Mouse (Mus musculus) embryonic facial prominence, embryonic 12.5 days (tissue): ENCODE results near the gene Sorcs3. TPM values are rescaled to one million over a fixed set of nuclear protein-coding genes. Genes with fewer than 3 reads are reported as not detected.

Experiments
- ATAC-seq: fragments of 200-750 bp; cut with Nextera tagmentation; 2 replicates; pipeline ENCODE4 v1.8.0; 2017; ENCODE audit not compliant: insufficient number of reproducible peaks, insufficient read depth, low FRiP score, low TSS enrichment
- H3K27ac ChIP-seq: fragments of 300-500 bp; sonication (generic); 2 replicates; pipeline ENCODE4 v1.5.1; 2016; ENCODE audit warnings: mild to moderate bottlenecking
- H3K27me3 ChIP-seq: fragments of 300-500 bp; sonication (generic); 2 replicates; pipeline ENCODE4 v1.6.1; 2016; ENCODE audit warnings: mild to moderate bottlenecking, moderate library complexity
- H3K36me3 ChIP-seq: fragments of 300-500 bp; sonication (generic); 2 replicates; pipeline ENCODE4 v1.6.1; 2016; ENCODE audit warnings: mild to moderate bottlenecking
- H3K4me1 ChIP-seq: fragments of 300-500 bp; sonication (generic); 2 replicates; pipeline ENCODE4 v1.6.1; 2016
- H3K4me2 ChIP-seq: fragments of 300-500 bp; sonication (generic); replicated peaks from 2 replicates; pipeline ENCODE4 v1.6.1; 2016; ENCODE audit warnings: mild to moderate bottlenecking, moderate library complexity
- H3K4me3 ChIP-seq: fragments of 300-500 bp; sonication (generic); 2 replicates; pipeline ENCODE4 v1.5.1; 2016; ENCODE audit warnings: mild to moderate bottlenecking
- H3K9ac ChIP-seq: fragments of 300-500 bp; sonication (generic); 2 replicates; pipeline ENCODE4 v1.6.1; 2016; ENCODE audit warnings: mild to moderate bottlenecking, moderate library complexity
- H3K9me3 ChIP-seq: fragments of 300-500 bp; sonication (generic); 2 replicates; pipeline ENCODE4 v1.6.1; 2016; ENCODE audit warnings: mild to moderate bottlenecking, moderate library complexity
- WGBS: fragments of 180-500 bp; shearing (Covaris S2); methylation state at CpG from one replicate; pipeline ENCODE4 v1.1.7; 2016; 5-methylcytosine and 5-hydroxymethylcytosine counted together
- polyA plus RNA-seq: library from polyadenylated mRNA; unstranded; fragments of >200 nt; fragmentation: Nextera tagmentation; extraction: Ambion mirVana; gene quantifications from 2 replicates; pipeline ENCODE4 v1.2.1, GENCODE M21; 2016

Sorcs3 gene
- polyA plus RNA-seq: 1.9 and 2.3 TPM in 2 replicates

DNA sequence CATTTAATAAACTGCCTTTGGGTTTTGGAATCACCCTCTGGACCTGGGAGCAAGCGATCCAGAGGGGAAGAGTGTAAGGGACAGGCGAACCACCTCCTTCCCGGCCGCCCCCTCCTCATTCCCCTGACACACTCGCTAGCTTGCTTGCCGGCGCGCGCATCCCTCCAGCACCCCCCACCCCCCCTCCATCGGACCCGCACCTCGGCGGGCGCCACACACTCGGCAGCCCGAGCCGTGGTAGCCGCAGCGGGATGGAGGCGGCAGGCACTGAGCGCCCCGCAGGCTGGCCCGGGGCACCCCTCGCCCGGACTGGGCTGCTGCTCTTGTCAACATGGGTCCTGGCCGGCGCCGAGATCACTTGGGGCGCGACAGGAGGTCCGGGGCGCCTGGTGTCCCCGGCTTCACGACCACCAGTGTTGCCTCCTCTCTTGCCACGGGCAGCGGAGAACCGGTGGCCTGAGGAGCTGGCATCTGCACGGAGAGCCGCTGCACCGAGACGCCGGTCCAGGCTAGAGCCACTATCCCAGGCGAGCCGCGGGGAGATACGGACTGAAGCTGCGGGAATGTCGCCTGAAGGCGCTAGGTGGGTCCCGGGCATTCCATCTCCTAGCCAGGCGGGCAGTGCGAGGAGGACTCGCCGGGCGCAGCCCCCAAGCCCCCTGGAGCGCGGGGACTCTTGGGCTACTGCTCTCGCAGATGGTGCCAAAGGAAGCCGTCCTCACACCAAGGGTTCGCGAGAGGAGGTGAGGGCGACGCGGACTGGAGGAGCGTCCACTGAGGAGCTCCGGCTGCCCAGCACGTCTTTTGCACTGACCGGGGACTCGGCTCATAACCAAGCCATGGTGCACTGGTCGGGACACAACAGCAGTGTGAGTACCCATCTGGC is at the start of gene Sorcs3:
Sorcs3 (plus strand) TSS at position 97 of the 886 bp plus-strand sequence.
- H3K27me3 ChIP-seq: peaks cover 50% of the 10 kb centered on the region
- no peaks in the 10 kb centered on the region for H3K36me3 ChIP-seq
- no peak for ATAC-seq

DNA sequence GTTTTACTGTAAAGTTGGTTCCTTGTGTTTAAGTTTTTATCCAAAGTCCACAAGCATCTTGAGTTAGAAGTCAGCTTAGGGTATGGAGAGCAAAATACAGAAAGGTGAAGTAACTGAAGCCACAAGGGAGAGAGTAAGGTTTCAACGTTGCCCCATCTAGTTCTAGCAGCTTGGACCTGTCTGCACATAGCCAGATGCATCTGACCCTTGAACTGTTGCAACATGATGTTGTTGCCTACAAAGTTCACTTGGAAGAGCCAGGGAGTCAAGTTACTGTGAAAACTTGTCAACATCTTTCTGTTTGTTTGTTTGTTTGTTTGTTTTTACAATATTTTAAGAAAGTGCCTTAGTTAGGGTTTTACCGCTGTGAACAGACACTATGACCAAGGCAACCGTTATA is 40.5 kb upstream of the Sorcs3 start:
- H3K36me3 ChIP-seq: no peaks in the 10 kb centered on the region

More for the DNA sequence above, at the start of gene Sorcs3:
- Histone ChIP-seq H3K9me3 (no peaks in the 10 kb centered on the region), H3K4me2 (peak within 1 kb of the TSS; percentile 98), H3K9ac (peak within 1 kb of the TSS; percentile 52), H3K4me1 (peaks cover 17% of the 10 kb centered on the region; the same call in 1 of the 2 replicates), H3K27ac (no peak within 1 kb of the TSS), H3K4me3 (peak within 1 kb of the TSS; percentile 50)
- WGBS: under 1% methylated on average over 70 of the region's 70 CpGs

DNA sequence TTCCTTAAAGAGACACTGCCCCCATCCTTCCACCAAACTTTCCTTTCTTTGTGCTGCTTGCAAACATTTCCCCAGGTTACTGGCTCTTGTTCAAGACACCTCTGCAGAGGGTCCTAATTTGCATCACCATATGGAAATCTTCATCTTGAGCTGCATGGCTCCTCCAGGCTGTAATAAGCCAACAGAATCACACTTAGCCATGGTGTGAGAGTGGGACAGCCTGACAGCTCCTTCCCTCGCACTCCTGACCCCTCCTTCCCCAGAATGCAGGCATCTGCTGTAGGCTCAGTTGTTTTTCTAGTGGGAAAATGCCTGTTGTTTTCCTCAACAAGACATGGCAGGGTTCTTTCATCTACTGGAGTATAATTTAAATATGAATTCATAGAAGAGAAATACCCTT is 38.7 kb upstream of the Sorcs3 start:
- H3K27ac ChIP-seq: no peak overlapping the region
- 65% methylated on average over 1 of the region's 1 CpGs for WGBS
- H3K27me3 ChIP-seq: no peaks in the 10 kb centered on the region
- H3K4me2 ChIP-seq: no peak overlapping the region
- no peak overlapping the region for H3K9ac ChIP-seq
- ATAC-seq: no peak
- no peaks in the 10 kb centered on the region for H3K36me3 ChIP-seq
- no peak overlapping the region for H3K4me3 ChIP-seq
- no peaks in the 10 kb centered on the region for H3K4me1 ChIP-seq
- H3K9me3 ChIP-seq: no peaks in the 10 kb centered on the region

More for the DNA sequence above, 40.5 kb upstream of the Sorcs3 start:
- H3K27me3 ChIP-seq: no peaks in the 10 kb centered on the region
- H3K4me3 ChIP-seq: no peak overlapping the region
- no peak for ATAC-seq
- no peaks in the 10 kb centered on the region for H3K9me3 ChIP-seq
- H3K27ac ChIP-seq: no peak overlapping the region
- H3K9ac ChIP-seq: no peak overlapping the region
- H3K4me2 ChIP-seq: no peak overlapping the region
- WGBS: 83% methylated on average over 3 of the region's 3 CpGs
- H3K4me1 ChIP-seq: no peaks in the 10 kb centered on the region

GRCm38 (mm10) chr19:48168284-48168683 is 37.5 kb upstream of the Sorcs3 start:
- H3K9me3 ChIP-seq: no peaks in the 10 kb centered on the region
- H3K9ac ChIP-seq: no peak overlapping the region
- no peaks in the 10 kb centered on the region for H3K4me1 ChIP-seq
- no peak overlapping the region for H3K4me3 ChIP-seq
- H3K36me3 ChIP-seq: no peaks in the 10 kb centered on the region
- ATAC-seq: no peak
- no peaks in the 10 kb centered on the region for H3K27me3 ChIP-seq
- H3K4me2 ChIP-seq: no peak overlapping the region
- no peak overlapping the region for H3K27ac ChIP-seq
- 50% methylated on average over 5 of the region's 5 CpGs for WGBS

- ATAC-seq: no peak
- H3K27me3 ChIP-seq: no peaks in the 10 kb centered on the region
- H3K4me2 ChIP-seq: no peak overlapping the region
- 64% methylated on average over 4 of the region's 4 CpGs for WGBS
- no peak overlapping the region for H3K9ac ChIP-seq
- no peaks in the 10 kb centered on the region for H3K36me3 ChIP-seq
- H3K4me3 ChIP-seq: no peak overlapping the region
- H3K9me3 ChIP-seq: no peaks in the 10 kb centered on the region
- no peaks in the 10 kb centered on the region for H3K4me1 ChIP-seq
- no peak overlapping the region for H3K27ac ChIP-seq
Observed at GRCm38 (mm10) chr19:48174717-48175116, 31.1 kb upstream of the Sorcs3 start.

DNA sequence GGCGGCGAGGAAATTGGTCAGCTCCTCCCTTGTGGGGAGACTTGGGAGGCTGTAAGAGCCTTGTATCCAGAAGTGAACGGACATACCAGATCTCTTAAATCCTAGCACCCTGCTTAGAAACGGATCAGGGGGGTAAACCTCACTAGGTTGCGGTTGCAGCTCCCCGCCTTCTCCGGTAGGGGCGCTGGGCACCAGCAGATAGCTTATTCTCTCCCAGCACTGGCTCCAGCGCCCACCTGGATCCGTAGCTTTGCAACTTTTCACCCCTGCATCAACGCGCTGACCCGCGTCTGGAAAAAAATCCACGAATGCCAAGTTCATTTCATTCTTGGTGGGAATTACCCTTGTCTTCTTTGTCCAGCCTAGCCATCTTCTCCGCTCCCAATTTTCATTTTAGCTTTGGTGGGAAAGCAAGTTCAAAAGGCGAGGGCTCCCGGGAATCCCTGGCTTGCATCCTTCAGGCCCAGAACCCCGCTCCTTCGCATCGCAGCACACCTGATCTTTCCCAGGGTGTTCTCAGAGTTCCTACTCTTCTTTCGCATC is 1.8 kb upstream of the Sorcs3 start:
- WGBS: 3% methylated on average over 20 of the region's 22 CpGs
- no peaks in the 10 kb centered on the region for H3K9me3 ChIP-seq
- no peak overlapping the region for H3K27ac ChIP-seq
- H3K9ac ChIP-seq: no peak overlapping the region; the same call in 1 of the 2 replicates
- peaks cover 17% of the 10 kb centered on the region; the same call in 1 of the 2 replicates for H3K4me1 ChIP-seq
- ATAC-seq: no peak
- peak overlapping the region; percentile 98 for H3K4me2 ChIP-seq
- H3K4me3 ChIP-seq: no peak overlapping the region; the same call in 1 of the 2 replicates
- H3K36me3 ChIP-seq: no peaks in the 10 kb centered on the region
- H3K27me3 ChIP-seq: peaks cover 50% of the 10 kb centered on the region

GRCm38 (mm10) chr19:48204476-48204875 is 1.3 kb upstream of the Sorcs3 start:
- H3K4me3 ChIP-seq: peak overlapping the region; percentile 50
- ATAC-seq: no peak
- no peak overlapping the region for H3K27ac ChIP-seq
- H3K9ac ChIP-seq: no peak overlapping the region; the same call in 1 of the 2 replicates
- peaks cover 17% of the 10 kb centered on the region; the same call in 1 of the 2 replicates for H3K4me1 ChIP-seq
- under 1% methylated on average over 8 of the region's 8 CpGs for WGBS
- peak overlapping the region; percentile 98 for H3K4me2 ChIP-seq
- H3K9me3 ChIP-seq: no peaks in the 10 kb centered on the region
- H3K36me3 ChIP-seq: no peaks in the 10 kb centered on the region
- H3K27me3 ChIP-seq: peaks cover 50% of the 10 kb centered on the region

DNA sequence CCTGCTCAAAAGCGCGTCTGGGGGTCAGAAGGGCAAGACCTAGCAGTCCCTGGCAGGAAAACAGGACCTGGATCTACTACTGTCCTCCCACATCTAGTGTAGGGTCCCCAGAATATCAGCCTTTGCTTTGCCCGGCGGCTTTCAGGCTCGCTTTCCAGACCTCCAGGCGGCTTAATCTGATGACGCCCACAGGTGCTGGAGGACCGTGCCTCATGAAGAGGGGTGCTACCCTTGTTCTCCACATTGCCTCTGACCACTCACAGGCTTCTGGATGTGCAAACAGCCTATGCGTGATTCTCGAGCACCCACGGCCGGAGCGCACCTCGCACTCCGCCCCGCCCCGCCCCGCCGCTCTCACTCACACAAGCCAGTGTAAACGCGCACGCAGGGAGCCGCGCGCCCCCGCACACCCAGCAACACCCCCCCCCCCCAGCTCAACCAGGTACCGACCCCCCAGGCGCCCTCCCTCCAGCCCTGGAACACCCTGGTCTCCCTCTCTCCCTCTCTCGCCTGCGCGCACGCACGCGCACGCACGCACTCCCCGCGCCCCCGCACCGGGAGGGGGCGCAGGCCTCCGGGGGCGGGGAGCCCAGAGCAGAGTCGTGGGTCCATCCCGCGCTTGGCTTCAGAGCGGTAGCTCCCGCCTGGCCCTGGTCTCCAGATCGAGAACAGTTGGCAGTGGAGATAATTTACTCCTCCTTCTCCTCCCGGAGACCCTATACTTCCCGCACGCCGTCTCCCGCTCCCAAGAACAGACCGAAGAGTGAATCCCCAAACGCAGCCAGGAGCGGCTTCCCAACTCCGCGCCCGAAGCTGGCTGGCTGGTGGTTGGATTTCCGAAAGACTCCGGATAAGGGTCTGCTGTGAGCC is 698 bp upstream of the Sorcs3 start:
- peak overlapping the region; percentile 52 for H3K9ac ChIP-seq
- peak overlapping the region; percentile 50 for H3K4me3 ChIP-seq
- under 1% methylated on average over 43 of the region's 62 CpGs for WGBS
- H3K4me1 ChIP-seq: peaks cover 17% of the 10 kb centered on the region; the same call in 1 of the 2 replicates
- H3K36me3 ChIP-seq: no peaks in the 10 kb centered on the region
- no peak overlapping the region for H3K27ac ChIP-seq
- H3K4me2 ChIP-seq: peak overlapping the region; percentile 98
- H3K9me3 ChIP-seq: no peaks in the 10 kb centered on the region
- peaks cover 50% of the 10 kb centered on the region for H3K27me3 ChIP-seq
- peak; percentile 17; the same call in 1 of the 2 replicates for ATAC-seq

DNA sequence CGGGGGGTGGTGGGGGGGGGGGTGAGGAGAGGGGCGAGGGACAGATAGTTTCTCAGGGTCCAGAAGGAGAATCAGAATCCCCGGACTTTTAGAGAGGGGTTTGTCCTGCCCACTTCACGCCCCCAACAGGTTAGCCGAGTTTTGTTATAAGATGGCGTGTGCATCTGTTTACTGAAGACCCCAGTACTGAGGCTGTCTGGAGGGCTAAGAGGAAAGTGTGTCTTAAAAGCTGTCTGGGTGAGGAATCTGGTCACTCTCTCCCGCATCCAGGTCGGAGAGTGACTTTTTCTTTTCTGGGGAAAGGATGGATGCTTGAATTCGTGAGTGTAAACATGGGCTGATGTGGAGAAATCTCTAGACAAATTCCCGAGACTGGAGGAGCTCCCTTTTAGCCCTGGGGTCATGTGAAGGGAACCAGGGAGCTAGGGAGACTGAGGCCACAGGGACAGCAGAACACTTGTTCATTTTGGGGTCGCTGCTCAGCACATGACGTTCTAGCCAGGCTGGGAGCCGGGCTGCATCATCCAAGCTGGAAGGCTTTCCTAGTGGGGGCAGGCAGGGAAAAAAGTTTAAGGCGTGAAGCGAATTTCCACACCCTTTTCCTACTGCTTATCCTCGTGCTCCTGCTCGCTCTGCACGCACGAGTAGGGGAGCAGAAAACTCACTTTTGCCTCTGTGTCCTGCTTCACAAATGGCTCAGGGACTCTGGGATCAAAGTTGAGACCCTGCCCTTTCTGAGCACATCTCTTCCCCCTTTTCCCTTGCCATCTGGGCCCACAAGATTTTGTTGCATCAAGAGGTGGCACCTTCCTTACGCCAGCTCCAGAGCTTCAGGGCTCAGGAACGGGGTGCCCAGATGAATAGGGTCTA is 1.3 kb downstream of the Sorcs3 start:
- H3K9me3 ChIP-seq: no peaks in the 10 kb centered on the region
- peaks cover 50% of the 10 kb centered on the region for H3K27me3 ChIP-seq
- ATAC-seq: no peak
- peak overlapping the region; percentile 98 for H3K4me2 ChIP-seq
- H3K36me3 ChIP-seq: no peaks in the 10 kb centered on the region
- peak overlapping the region; percentile 50 for H3K4me3 ChIP-seq
- H3K27ac ChIP-seq: no peak overlapping the region
- peaks cover 17% of the 10 kb centered on the region; the same call in 1 of the 2 replicates for H3K4me1 ChIP-seq
- H3K9ac ChIP-seq: 0 out of 2 replicates have a peak overlapping the region, but pooled peaks have one; percentile 52
- 2% methylated on average over 20 of the region's 21 CpGs for WGBS

- Histone ChIP-seq H3K36me3 (no peaks in the 10 kb centered on the region), H3K27ac (no peak overlapping the region), H3K4me2 (peak overlapping the region; percentile 98), H3K27me3 (peaks cover 50% of the 10 kb centered on the region), H3K9ac (no peak overlapping the region), H3K4me1 (peaks cover 17% of the 10 kb centered on the region; the same call in 1 of the 2 replicates), H3K4me3 (no peak overlapping the region), H3K9me3 (no peaks in the 10 kb centered on the region)
- WGBS: 5% methylated on average over 10 of the region's 10 CpGs
- ATAC-seq: no peak
Observed at GRCm38 (mm10) chr19:48207731-48208370, 2.0 kb downstream of the Sorcs3 start.
